Mouse (Mus musculus) ZHBTc4 (cell line): ENCODE measurements around the gene Tmtc1.
A peak's percentile ranks its signal among the peaks of the same experiment; 100 is the strongest.

Experiments used
- DNase-seq: peaks from one replicate; pipeline ENCODE4 v3.0.0-alpha.2; 2011; ENCODE audit warnings: low read depth, low spot score

Gene Tmtc1

GRCm38 (mm10) chr6:148443726-148444701, at the start of gene Tmtc1:
Gene Tmtc1 (minus strand): TSS chr6:148444389.
- DNase-seq, result peak; percentile 86

GRCm38 (mm10) chr6:148491849-148492248, 47.7 kb upstream of the Tmtc1 start:
- no peak for DNase-seq

DNA sequence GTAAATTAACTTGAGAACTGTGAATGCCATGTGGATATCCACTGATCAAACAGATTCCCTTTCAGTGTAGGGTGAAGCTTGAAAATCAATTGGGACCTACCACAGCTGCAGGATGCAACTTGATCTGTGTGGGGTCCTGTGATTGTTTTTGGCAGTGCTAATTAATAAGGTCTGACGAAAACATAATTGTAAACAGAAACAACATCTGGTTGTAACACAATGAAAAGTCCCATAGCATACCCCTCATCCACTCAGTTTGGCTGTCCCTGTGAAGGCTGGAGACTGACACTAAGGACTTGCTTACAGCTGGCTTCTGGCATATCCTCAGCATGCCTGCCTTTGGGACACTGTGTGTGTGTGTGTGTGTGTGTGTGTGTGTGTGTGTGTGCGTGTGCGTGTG, 42.6 kb upstream of the Tmtc1 start:
- no peak for DNase-seq

- no peak for DNase-seq
Measured at GRCm38 (mm10) chr6:148481894-148482293, 37.7 kb upstream of the Tmtc1 start.

GRCm38 (mm10) chr6:148479671-148480237, 35.6 kb upstream of the Tmtc1 start:
- no peak for DNase-seq

DNA sequence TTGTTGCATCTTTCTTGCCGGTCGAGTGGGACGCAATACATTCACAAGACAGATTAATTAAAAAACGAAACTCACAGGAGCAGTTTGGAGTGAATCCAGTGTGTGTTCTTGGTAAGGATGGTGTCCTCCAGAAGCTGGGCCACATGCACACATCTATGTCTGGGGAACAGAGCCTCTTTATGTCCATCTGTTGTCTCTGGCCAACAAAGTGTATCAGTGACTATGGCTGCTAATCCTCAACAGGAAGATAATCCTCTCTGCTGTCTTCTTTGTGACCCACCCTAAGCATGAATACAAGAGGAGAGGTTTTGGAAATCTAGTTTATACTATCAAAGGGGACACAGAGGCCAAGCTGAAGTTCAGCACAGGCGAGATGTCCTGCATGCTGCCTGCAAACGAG, 34.2 kb upstream of the Tmtc1 start:
- no peak for DNase-seq

DNA sequence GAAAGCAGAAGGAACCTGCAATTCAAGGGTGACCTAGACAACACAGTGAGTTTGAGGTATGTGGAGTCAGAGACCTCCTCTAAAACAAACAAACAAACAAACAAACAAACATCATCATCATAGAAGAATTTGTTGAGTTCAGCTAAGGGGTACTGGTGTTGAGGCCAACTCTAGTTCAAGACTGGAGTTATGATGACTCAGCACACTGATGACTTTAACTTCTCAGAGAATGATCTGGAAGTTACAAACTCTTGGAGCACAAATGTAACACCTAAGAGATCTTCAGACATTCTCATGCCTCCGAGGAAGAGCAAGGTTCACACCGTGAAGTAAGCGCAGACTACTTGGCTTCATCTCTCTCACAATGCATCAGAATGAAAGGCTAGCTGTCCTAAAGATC, 28.1 kb upstream of the Tmtc1 start:
- DNase-seq, result no peak

- no peak for DNase-seq
Measured at GRCm38 (mm10) chr6:148467924-148468389, 23.8 kb upstream of the Tmtc1 start.

DNA sequence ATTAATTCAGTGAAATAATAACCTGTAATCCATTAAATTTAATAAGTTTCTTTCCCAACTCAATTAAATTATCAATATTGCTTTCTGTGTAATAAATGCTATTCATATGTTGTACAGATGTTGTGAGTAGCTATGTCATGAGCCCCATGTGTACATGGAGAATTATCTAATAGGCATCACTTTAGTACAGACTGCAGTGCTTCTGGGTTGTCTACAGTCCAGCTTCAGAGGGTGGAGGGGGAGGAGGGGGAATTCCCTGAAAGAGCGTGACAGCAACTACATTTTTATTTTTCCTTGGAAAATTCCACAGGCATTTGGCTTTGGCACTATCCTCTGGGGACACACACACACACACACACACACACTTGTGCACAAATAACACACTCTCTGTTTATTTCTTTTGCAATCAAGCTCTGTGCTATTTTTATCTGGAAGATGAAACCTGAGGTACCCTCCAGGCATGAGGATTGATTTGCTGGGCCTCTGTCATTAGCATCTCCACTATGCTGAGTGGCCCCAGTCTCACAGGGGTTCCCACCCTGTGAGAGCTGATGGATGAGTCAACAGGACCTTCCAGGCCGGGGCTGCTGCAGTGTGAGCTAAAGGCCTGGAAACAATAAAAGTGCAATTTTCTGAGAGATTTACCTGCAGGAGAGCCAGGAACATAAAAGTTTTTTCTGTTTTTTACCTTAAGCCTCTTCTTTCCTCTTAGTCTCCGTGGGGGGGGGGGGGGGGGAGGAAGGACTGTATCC, 23.2 kb upstream of the Tmtc1 start:
- no peak for DNase-seq

- DNase-seq, result no peak
Measured at GRCm38 (mm10) chr6:148459636-148460035, 15.4 kb upstream of the Tmtc1 start.

GRCm38 (mm10) chr6:148455470-148455869, 11.3 kb upstream of the Tmtc1 start:
- DNase-seq, result peak; percentile 53

DNA sequence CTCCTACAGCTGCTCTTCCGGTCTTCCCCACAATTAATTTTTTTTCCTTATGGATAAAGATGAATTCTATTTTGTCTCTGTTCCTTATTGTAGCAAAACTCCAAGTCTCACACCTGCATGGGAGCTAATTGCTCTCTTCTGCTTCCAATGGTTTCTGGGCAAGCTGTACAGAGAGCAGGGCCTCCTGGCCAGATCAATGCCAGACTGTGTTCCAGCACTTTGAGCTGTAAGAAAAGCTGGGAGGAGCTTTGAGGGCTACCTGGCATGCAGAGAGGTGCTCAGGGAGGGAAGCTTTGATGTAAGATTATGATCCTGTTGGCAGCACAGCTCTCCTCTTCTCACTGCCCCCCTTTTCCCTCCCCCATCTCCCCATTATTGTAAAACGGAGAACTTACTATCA, 10.6 kb upstream of the Tmtc1 start:
- DNase-seq, result no peak

DNA sequence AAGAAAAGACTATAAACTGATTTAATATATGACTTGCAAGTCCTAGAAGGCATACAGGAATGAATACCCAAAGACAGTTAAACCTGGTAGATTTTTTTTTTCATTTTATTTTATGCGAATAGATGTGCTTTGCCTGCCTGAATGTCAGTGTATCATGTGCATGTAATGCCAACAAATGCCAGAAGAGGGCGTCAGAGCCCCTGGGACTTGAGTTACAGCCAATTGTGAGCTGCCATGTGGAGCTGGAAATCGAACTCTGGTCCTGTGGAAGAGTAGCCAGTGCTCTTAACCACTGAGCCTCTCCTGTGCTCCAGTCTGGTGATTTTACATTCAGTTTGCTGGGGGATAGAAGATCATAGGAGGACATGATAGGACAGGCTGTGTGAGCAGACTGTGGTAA, 4.0 kb upstream of the Tmtc1 start:
- DNase-seq, result peak; percentile 40

GRCm38 (mm10) chr6:148446113-148446512, 1.9 kb upstream of the Tmtc1 start:
- no peak for DNase-seq

DNA sequence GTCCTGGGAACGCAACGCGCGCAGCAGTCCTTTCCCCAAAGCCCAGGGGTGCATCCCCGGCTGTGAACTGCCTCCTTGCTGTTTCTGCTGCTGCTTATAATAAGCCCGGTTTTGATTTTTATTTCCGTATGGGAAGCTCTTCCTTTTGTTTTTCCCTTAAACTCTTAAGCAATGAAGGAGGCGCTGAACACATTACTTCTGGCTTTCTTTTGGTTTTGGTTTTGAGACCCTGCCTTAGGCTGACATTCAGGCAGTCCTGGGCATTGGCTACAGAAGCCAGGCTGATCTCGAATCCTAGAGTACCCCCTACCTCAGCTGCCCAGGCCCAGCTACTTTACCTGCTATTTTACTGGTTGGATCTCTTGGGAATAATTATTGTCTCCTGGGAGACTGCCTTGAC, 607 bp upstream of the Tmtc1 start:
- DNase-seq, result no peak

- DNase-seq, result peak; percentile 58
Measured at GRCm38 (mm10) chr6:148443291-148443725, 881 bp downstream of the Tmtc1 start.

DNA sequence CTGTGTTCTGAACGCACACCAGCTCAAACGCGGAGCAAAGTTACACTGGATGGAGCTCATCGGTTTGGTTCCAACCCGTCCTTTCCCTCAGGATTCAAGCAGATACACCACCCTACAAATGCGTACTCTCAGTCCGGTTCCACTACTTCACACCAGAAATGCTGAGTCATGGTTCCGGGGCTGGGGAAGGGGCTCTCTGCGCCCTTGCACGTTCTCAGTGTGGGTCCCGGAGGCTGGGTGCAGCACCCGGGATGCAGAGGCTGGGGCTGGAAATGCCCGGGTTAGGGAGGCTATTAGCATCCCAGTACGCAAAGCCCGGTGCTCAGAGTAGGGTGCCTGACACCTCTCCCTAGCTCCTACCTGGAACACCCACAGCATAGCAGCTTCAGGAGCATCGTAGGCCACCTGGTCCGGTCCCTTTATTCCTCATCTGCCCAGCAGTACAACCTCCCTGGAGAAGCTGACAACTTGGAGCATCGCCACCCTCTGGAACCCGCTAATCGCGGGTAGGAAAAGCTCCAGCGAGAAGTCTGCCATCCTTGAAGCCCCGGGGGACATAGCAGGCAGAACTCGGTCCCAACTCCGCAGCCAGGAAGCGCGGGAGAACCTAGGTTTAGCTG, 1.4 kb downstream of the Tmtc1 start:
- DNase-seq, result peak; percentile 67

GRCm38 (mm10) chr6:148441871-148442270, 2.3 kb downstream of the Tmtc1 start:
- DNase-seq, result no peak

DNA sequence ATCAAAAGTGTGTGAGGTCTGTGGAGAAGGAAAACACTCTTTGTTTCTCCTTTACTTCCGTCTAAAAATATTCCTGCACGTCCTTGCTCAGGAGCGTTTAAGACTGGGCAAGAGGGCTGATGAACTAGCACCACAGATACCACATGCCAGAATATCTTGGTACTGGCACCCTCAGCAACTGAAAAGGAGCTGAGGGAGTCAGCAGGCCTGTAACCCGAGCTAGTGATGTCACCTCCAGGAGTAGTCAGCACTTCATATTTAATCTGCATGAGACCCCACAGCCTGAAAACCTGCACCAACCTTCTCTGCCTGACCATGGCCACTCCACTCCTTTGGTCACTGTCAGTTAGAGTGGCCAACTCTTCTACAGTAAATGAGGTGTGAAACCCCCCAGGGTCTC, 5.1 kb downstream of the Tmtc1 start:
- DNase-seq, result no peak

DNA sequence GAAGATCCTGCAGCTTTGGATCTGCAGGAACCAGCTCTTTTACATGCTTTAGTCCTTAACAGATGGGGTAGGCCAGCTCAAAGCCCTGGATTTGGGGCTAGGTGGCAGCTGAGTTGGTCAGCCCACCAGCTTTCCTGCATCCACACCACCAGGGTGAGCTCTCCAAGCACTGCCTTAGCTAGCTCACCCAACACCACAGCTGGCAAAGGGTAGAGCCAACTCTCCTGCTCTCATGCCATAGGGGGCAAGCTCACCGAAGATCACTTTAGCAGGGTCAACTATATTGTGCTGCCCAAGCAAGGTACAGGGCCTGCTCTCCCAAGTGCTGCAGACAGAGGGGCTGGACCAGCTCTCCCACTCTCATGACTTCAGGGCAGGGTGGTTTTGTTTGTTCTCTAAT, 6.6 kb downstream of the Tmtc1 start:
- no peak for DNase-seq

GRCm38 (mm10) chr6:148436441-148437001, 7.7 kb downstream of the Tmtc1 start:
- DNase-seq, result no peak
